Mouse (Mus musculus) adrenal gland, adult 2 months (tissue): ENCODE measurements around the gene Svs4. TPM values are rescaled to one million over a fixed set of nuclear protein-coding genes. Genes with fewer than 3 reads are reported as not detected.
A peak's percentile ranks its signal among the peaks of the same experiment; 100 is the strongest.
"Not testable (repeated sequence)": the region's sequence is repeated elsewhere in the genome, so short reads cannot be mapped to it uniquely, and the experiment has no call there.

Experiments used
- DNase-seq: peaks from one replicate; pipeline ENCODE4 v3.0.0; 2021
- long read RNA-seq: library from polyadenylated mRNA; stranded (forward); transcript quantifications from one replicate; pipeline ENCODE4 v2.0.0, GENCODE M21; 2021
- polyA plus RNA-seq: library from polyadenylated mRNA; depleted of rRNA; stranded (reverse); fragments of >200 nt; gene quantifications from 2 replicates; pipeline ENCODE4 v1.2.3, GENCODE M21; 2012; rRNA removed
- total RNA-seq, 2 experiments: library from RNA; stranded (reverse); gene quantifications; 2 replicates each; pipeline ENCODE4 v1.2.3; 2021

Gene Svs4
- not detected for total RNA-seq
- not detected in 2 replicates for polyA plus RNA-seq
- long read RNA-seq = 0 reads

DNA sequence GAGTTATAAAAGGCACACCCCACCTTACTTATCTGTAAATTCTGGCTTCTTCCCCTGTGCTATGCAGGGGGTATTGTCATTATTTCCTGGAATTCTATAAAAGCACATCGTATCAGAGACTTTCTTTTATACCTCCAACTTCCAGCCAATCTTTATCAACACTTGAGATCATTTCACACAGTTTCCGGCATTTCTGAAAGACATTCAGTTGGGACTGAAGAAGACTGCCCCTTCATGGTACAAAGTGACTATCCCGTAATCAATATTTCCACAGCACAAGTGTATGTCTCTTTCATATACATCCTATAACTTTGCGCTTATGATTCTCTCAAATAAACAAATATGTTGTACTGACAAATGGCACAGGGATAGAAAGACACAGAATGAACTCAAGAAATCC, at the start of gene Svs4:
Gene Svs4, minus strand, starts transcription at position 101 of the 400 bp plus-strand sequence.
- DNase-seq = no peak

DNA sequence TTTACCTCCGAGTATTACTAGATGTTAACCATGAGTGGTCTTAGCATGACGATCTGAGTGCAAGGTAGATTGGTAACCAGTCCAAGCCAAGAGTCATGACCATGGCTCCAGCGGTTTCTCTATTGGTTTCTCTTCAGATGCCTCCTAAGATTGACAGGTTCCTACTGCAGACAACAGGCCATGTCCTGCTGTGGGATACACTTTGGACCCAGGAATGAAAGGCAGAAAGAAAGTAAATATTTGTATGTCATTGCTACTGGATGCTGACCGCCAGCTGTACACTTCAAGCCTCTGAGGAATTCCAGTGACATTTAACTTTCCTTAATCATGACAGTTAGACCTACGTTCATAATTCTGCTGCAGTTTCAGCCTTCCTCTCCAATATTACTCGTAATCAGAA, 42.7 kb upstream of the Svs4 start:
- DNase-seq = no peak

DNA sequence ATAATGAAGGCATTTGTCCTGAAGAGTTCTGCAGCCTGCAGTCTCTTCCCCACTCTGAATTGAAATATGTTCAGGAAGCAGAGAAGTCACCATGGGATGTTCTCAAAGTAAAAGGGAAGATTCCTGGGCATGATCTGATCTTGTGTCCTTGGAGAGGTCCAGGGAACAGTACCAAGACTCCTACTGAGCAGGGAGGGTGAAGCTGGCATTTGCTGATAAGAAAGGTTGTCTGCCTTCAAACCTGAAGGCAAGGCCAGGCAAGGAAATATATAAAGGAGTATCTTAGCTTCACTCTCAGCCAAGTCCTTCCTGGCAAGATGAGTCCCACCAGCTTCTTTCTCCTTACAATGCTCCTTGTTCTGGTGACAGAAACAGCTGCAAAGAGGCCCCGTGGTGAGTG, 38.2 kb upstream of the Svs4 start, which contains the start of gene Svs6:
Gene Svs6, plus strand, starts transcription at position 301 of the 400 bp plus-strand sequence.
- DNase-seq = not testable (repeated sequence)

DNA sequence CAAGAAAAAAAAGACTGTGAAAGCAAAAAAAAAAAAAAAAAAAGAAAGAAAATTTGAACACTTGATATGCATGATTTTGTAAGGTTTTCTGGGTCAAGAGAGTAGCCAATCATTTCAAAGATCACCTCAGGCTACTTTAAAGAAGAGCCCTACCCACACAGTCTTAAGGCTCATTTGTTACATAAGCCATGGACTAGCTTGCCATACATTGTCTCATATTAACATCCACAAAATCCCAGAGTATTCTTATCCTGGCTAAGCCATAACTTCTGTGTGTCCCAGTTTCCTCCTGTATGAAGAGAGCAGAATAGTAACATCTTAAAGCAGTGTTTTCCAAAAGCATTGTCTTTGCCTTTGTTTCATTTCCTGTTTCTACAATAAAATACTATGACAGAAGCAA, 37.2 kb upstream of the Svs4 start:
- DNase-seq = not testable (repeated sequence)

DNA sequence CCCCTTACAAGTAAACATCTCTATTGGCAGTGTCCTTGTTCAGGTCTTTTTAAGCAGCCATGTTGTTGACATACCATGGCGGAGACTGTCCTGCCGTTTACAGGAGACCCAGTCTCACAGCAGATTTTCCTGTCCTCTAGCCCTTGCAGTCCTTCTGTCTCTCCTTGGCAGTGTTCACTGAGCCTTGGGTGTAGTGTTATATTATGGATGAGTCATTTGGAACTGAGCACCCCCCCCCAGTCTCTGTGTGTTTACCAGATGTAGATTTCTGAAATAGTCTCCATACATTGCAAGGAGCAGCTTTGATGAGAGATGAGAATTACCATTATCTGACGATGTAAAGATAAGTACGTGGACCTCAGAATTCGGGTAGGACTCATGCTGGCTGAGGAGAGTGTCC, 34.3 kb upstream of the Svs4 start:
- no peak for DNase-seq

DNA sequence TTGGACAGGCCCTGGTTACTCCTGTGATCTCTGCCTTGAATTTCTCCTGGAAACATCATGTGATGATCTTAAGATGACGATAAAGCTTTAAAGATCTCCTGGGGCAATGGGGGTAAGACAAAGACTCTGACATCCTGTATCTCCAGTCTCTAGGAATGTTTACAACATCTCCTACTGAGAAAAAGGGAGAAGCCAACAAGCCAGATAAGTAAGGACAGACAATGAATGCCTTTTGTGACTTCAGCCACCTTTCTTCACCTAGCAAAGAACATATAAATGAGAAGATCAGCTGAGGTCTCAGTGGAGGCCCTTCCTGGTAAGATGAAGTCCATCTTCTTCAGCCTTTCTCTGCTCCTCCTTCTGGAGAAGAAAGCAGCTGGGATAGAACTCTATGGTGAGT, 10.7 kb upstream of the Svs4 start, which contains the start of gene Svs3a:
Gene Svs3a, plus strand, starts transcription at position 301 of the 400 bp plus-strand sequence.
- not testable (repeated sequence) for DNase-seq

DNA sequence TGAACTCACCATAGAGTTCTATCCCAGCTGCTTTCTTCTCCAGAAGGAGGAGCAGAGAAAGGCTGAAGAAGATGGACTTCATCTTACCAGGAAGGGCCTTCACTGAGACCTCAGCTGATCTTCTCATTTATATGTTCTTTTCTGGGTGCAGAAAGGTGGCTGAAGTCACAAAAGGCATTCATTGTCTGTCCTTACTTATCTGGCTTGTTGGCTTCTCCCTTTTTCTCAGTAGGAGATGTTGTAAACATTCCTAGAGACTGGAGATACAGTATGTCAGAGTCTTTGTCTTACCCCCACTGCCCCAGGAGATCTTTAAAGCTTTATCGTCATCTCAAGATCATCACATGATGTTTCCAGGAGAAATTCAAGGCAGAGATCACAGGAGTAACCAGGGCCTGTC, 21.7 kb downstream of the Svs4 start, which contains the start of gene Svs3b:
Gene Svs3b, minus strand, starts transcription at position 101 of the 400 bp plus-strand sequence.
- DNase-seq = not testable (repeated sequence)

DNA sequence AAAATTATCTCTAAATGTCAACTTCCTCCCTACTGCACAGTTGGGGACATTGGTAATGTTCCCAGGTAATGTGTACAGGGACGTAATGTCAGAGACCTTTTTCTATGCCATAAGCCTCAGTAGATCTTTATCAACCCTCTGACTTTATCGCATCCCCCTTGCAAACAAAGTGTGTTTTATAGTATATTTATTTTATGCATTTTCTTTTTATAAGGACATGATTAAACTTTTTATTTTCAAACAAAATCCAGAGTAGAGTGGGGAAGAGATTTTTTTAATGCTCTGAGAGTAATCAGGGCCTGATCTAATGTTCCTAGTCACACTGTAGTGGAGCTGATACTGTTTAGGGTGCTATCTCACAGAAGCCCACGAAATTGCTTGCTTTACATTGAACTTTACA, 39.9 kb downstream of the Svs4 start, which contains the start of gene Svs2:
Gene Svs2, minus strand, starts transcription at position 101 of the 400 bp plus-strand sequence.
- DNase-seq = no peak

DNA sequence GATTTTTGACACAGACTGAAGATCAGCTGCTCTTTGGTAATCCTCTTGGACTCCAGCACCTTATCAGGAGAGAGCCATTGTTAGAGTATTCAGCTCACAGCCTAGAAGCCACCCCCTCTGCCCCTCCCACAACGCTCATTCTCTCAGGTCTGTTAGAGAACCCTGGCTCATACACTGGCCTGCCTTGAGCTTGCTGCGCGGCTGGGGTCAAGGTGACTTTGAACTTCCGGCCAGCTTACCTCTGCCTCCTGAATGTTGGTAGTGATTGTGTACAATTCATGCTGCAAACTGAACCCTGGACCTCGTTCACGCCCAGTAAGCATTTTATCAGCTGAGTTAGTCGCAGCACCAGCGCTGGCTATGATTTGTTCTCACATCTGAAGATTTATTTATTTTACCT, 45.6 kb downstream of the Svs4 start:
- no peak for DNase-seq

DNA sequence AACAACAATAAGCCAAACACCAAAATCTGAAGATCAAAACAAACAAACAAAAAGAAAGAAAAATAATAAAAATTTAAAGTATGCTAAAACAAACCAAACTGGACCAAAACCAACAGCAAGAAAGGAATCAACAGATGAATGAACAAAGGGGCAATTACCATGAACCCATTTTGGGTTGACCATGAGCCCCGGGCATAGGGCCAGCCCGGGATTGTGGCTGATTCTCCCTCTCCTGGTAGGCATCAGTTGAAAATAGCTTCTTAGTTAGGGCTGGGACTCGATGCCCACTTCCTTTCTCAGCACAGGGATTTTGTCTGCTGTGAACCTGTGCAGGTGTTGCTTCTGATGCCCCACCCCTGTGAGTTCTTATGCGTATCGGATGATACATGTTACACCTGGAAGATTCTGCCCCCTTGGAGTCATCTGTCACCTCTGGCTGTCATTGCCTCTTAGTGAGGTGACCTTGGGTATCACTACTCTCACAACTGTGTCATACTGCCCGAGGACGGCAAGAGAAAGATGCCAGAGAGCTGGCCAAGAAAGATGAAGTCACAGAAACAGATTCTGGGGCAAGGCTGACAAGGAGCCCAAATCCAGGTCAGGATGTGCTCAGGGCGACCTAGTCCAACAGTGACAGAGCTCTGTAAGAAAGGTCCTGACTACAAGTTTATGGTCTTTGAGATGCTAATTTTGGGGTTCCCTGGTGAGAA, 49.7 kb downstream of the Svs4 start:
- DNase-seq = peak; percentile 59

Other genes starting within 250 kb of the Svs4 start
- 10 to 100 TPM; 25.9 to 29.5 TPM for gene Stk4, start 208.1 kb downstream of the Svs4 start, total RNA-seq
- gene Stk4, start 208.1 kb downstream of the Svs4 start, polyA plus RNA-seq = 5.5 and 6.4 TPM in 2 replicates
- 10 to 100 TPM; 35.1 to 59.8 TPM for gene Tomm34, start 207.3 kb downstream of the Svs4 start, total RNA-seq
- 66.0 and 72.2 TPM in 2 replicates for gene Tomm34, start 207.3 kb downstream of the Svs4 start, polyA plus RNA-seq
- gene Kcns1, start 107.3 kb downstream of the Svs4 start, total RNA-seq = not detected
- not detected in 2 replicates for gene Kcns1, start 107.3 kb downstream of the Svs4 start, polyA plus RNA-seq
- not detected for gene Wfdc5, start 95.7 kb downstream of the Svs4 start, total RNA-seq
- not detected in 2 replicates for gene Wfdc5, start 95.7 kb downstream of the Svs4 start, polyA plus RNA-seq
- 10 to 100 TPM in 1 of 2 experiments, not detected in 1; 10.5 TPM for gene Wfdc12, start 87.9 kb downstream of the Svs4 start, total RNA-seq
- gene Wfdc12, start 87.9 kb downstream of the Svs4 start, polyA plus RNA-seq = 0.39 and 2.3 TPM in 2 replicates
- not detected for gene Wfdc15a, start 78.3 kb downstream of the Svs4 start, total RNA-seq
- not detected in 2 replicates for gene Wfdc15a, start 78.3 kb downstream of the Svs4 start, polyA plus RNA-seq
- not detected for gene Wfdc15b, start 56.8 kb downstream of the Svs4 start, total RNA-seq
- not detected in 2 replicates for gene Wfdc15b, start 56.8 kb downstream of the Svs4 start, polyA plus RNA-seq
- not detected for gene Svs2, start 40.0 kb downstream of the Svs4 start, total RNA-seq
- not detected in 2 replicates for gene Svs2, start 40.0 kb downstream of the Svs4 start, polyA plus RNA-seq
- not detected for gene Svs3b, start 21.8 kb downstream of the Svs4 start, total RNA-seq
- not detected in 2 replicates for gene Svs3b, start 21.8 kb downstream of the Svs4 start, polyA plus RNA-seq
- not detected for gene Svs3a, start 10.8 kb upstream of the Svs4 start, total RNA-seq
- not detected in 2 replicates for gene Svs3a, start 10.8 kb upstream of the Svs4 start, polyA plus RNA-seq
- not detected for gene Svs6, start 38.3 kb upstream of the Svs4 start, total RNA-seq
- not detected in 2 replicates for gene Svs6, start 38.3 kb upstream of the Svs4 start, polyA plus RNA-seq
- gene Svs5, start 54.3 kb upstream of the Svs4 start, total RNA-seq = 1 to 10 TPM; 1.5 to 1.7 TPM
- not detected in 2 replicates for gene Svs5, start 54.3 kb upstream of the Svs4 start, polyA plus RNA-seq
- gene Slpi, start 110.6 kb upstream of the Svs4 start, total RNA-seq = 10 to 100 TPM; 19.3 to 36.0 TPM
- gene Slpi, start 110.6 kb upstream of the Svs4 start, polyA plus RNA-seq = 5.7 and 8.5 TPM in 2 replicates
- gene Rbpjl, start 124.7 kb upstream of the Svs4 start, total RNA-seq = not detected
- not detected in 2 replicates for gene Rbpjl, start 124.7 kb upstream of the Svs4 start, polyA plus RNA-seq
- gene Matn4, start 126.7 kb upstream of the Svs4 start, total RNA-seq = 1 to 10 TPM in 1 of 2 experiments, under 1 TPM in 1; 0.17 to 1.8 TPM
- 1.0 TPM in 2 replicates for gene Matn4, start 126.7 kb upstream of the Svs4 start, polyA plus RNA-seq
- gene Sdc4, start 165.4 kb upstream of the Svs4 start, total RNA-seq = 100 to 1,000 TPM; 123 to 151 TPM
- gene Sdc4, start 165.4 kb upstream of the Svs4 start, polyA plus RNA-seq = 23.3 and 23.5 TPM in 2 replicates
- gene Sys1, start 178.5 kb upstream of the Svs4 start, total RNA-seq = 10 to 100 TPM; 24.5 to 34.0 TPM
- gene Sys1, start 178.5 kb upstream of the Svs4 start, polyA plus RNA-seq = 299 and 335 TPM in 2 replicates
- gene Gm20458, start 182.5 kb upstream of the Svs4 start, total RNA-seq = 1 to 10 TPM; 3.9 to 9.6 TPM
- gene Gm20458, start 182.5 kb upstream of the Svs4 start, polyA plus RNA-seq = 9.6 and 18.9 TPM in 2 replicates
- gene Trp53tg5, start 195.3 kb upstream of the Svs4 start, total RNA-seq = not detected
- gene Trp53tg5, start 195.3 kb upstream of the Svs4 start, polyA plus RNA-seq = not detected in 2 replicates
- gene Dbndd2, start 207.6 kb upstream of the Svs4 start, total RNA-seq = 1 to 10 TPM; 5.5 to 7.0 TPM
- gene Dbndd2, start 207.6 kb upstream of the Svs4 start, polyA plus RNA-seq = 20.8 and 30.7 TPM in 2 replicates
- gene Pigt, start 219.1 kb upstream of the Svs4 start, total RNA-seq = 10 to 100 TPM; 72.7 to 98.8 TPM
- gene Pigt, start 219.1 kb upstream of the Svs4 start, polyA plus RNA-seq = 216 and 218 TPM in 2 replicates